Mouse (Mus musculus): ENCODE results near the gene Prnp.

Gene Prnp

GRCm38 (mm10) chr2:131950598-131951095 lies 40.9 kb downstream of the Prnp start, which contains the start of gene Prnd:
Gene Prnd, plus strand, starts transcription at chr2:131950861.
- no peak for DNase-seq

GRCm38 (mm10) chr2:131952456-131952855 lies 42.7 kb downstream of the Prnp start:
- no peak for DNase-seq

- no peak for DNase-seq
Observed at GRCm38 (mm10) chr2:131952961-131953538, 43.3 kb downstream of the Prnp start.

- DNase-seq = no peak
Observed at GRCm38 (mm10) chr2:131953711-131954110, 44.0 kb downstream of the Prnp start.

DNA sequence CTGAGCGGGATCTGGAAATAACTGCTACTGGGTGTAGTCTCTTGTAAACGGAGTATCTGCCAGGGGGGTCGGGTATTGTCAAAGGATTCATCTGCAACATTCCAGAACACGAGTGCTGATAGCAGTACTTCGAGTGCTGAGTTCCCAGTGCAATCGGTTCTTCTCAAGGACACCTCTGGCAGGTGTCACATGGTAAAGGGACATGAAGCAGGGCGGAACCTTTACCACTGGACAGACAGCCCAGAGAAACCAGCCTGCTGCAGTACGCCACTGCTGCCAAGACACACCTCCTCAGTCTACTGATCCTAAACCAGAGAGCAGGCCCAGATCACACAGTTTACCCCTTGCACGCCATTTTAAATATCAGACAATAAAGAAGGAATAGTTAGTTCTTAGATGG lies 45.1 kb downstream of the Prnp start:
- no peak for DNase-seq

DNA sequence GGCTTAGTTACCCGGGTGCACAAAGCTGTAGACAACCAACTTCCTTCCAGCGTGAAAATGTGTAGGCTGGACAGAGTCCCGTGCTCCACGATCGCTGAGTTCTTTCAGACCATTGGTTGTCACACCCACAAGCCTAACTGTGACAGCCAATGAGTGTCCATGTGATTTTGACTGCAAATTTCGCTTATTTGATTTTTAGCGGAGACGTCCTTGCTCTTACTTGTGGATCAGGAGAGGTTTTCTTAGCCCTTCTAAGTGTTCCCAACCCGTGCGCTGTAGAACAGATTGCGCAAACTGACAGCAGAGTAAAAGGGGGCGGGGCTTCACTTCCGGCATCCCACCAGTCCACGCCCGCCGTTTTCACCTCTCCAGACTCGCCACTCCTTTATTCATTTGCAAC lies 45.5 kb downstream of the Prnp start:
- no peak for DNase-seq

- DNase-seq = no peak
Observed at GRCm38 (mm10) chr2:131956336-131957256, 46.9 kb downstream of the Prnp start.

- DNase-seq = no peak
Observed at GRCm38 (mm10) chr2:131957731-131958222, 48.0 kb downstream of the Prnp start.

DNA sequence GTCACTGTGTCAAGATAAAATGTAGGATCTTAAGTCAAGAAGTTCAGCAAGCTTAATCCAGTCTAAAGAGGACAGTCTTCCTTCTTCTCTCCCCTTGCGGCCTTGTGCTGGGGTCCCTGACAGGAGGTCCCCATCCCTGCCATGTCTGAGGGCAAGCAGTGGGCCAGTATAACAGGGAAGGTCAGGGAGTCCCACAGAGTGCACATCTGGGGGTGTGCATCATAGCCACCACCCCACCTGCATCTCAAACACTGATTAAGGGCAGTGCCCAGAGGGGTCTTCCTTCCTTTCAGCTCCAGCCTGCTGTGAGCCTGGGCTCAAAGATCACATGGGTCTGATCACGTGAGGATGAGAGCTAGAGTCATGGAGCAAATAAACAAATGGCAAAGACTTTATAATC lies 51.9 kb downstream of the Prnp start:
- DNase-seq = no peak

DNA sequence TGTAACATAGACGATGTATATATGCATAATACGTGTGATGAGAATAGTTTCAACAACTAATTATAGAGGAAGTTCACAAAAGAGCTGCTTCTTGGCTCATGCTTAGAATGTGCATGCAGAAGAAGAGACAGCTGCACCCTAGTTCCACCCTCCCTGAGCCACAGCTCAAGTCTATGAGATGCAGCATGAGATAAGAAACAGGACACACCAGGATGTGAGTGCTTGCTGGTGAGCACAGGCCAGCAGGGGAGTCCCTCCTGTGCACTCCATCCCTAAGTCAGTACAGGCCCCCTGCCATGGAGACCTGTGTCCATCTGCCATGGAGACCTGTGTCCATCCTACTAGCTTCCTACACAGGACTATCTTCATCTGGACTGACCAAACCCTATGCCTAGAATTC lies 60.9 kb downstream of the Prnp start:
- no peak for DNase-seq

GRCm38 (mm10) chr2:131971098-131971497 lies 61.4 kb downstream of the Prnp start:
- no peak for DNase-seq

GRCm38 (mm10) chr2:131976663-131977062 lies 66.9 kb downstream of the Prnp start:
- no peak for DNase-seq

- DNase-seq = no peak
Observed at GRCm38 (mm10) chr2:131980866-131981265, 71.1 kb downstream of the Prnp start.

DNA sequence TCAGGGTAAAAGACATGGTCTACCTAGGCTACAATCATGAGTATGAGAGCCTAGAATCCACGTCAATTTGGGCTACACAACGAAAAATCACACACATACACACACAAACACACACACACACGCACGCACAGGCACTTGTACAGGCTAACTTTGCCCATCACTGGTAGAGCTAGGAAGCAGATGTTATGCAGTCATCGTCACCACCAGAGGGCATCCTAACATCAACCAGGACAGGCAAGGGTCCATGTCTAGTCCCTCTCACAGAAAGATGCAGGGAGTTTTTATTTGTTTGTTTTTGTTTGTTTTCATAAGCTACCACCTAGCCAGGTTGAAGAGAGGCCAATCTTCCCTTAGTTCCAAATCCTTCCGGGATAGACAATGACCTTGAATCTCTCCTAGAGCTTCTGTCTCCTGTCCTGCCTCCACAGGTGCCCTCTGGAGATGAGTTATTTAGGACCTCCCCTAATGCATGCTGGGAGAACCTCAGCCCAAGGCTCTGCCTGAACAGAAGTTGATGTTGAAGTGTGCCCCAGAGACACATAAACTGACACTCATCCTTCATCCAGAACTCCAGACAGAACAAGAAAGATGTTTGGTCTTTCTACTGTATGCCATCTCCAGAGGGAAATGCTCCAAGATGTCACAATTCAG lies 72.9 kb downstream of the Prnp start:
- peak; percentile 24 for DNase-seq

DNA sequence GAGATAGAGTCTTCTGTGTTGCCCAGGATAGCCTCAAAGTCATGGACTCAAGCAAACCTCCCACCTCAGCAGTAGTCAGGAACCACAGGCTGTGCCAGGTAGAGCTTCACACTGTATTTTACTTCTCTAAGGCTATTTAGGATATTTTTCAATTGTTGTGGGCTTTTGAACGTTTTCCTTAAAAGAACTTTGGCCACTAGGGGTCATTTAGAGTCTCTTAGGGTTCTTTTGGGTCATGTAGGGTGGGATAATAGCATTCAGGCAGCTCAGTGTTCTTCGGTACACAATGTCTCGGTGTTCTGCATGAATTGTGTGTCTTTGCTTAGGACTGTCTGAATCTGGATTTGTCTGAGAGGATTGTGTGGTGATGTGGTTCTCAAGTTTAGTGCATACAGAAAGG lies 78.2 kb downstream of the Prnp start:
- DNase-seq = no peak
